Mouse (Mus musculus) kidney, adult 10 weeks (tissue): ENCODE results near the gene Lrrc28. TPM values are rescaled to one million over a fixed set of nuclear protein-coding genes. Genes with fewer than 3 reads are reported as not detected.

Experiments used
- polyA plus RNA-seq: library from polyadenylated mRNA; stranded (reverse); fragments of 350-450 nt; fragmentation: Illumina TruSeq; extraction: RNeasy Lipid Tissue Mini Kit (QIAGEN cat#74804); gene quantifications from one replicate; pipeline ENCODE4 v1.2.3, GENCODE M21; 2014; ENCODE audit warnings: low read depth, low replicate concordance

Lrrc28 gene
- polyA plus RNA-seq = 19.6 TPM

DNA sequence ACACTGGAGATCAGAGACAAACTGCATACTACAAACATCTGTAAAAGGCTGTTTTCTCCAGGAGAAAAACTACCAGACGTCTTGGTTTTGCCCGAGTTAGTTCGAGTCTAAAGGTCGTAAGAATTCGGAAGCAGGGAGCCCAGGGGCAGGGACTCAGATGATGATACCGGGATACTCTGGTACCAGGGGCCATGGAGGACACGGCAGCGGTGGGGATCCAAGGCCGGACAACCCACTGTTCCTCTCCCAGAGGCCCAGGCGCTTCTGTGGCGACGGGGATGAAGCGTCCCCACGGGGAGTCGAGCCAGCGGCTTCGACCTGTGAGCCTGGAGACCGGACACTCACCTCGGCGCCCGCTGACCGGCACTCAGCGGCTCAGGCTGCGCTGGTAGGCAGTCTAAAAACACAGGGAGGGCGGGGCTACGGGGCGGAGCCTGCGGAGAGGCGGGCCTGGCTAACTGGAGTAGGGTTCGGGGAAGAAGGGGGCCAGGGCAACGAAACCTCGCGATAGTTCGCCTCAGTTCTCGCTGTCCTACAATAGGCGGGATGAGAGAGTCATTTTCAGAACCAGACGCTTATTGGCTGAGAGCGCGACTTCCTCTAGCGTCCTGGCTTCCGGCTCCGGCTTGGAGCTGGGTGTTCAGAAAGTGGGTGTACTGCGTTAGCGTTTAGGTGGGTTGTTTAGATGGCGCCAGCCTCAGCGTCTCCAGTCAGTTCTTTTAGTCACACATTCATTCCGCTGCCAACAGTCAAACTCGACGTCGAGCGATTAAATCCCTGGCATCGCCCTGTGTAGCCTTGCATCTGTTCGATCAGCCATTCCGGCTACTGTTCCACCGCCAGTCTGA is at the start of gene Lrrc28:
Lrrc28 (minus strand) TSS at position 436 of the 848 bp plus-strand sequence.

DNA sequence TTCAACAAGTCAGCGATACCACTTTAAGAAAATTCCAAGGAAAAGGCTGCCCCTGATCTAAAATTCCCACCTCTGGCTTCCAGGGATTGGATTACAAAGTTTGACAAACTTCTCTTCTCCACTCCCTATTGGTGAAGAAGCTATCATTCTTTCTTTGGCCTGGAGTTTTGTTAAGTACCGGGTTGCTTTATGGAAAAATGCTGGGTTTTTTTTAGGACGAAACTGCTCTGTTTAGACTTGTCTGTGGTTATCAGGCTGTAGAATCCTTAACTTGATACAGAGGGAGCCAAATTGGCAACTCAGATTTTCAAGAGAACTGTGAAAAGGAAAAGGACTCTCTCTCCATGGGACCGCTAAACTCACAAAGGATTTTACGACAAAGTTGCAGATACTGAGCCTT is 2.2 kb upstream of the Lrrc28 start, which contains the start of gene Ttc23:
Ttc23 (plus strand) TSS at position 134 of the 400 bp plus-strand sequence.

Other genes starting within 250 kb of the Lrrc28 start
- 40.3 TPM for gene Ttc23, start 2.1 kb upstream of the Lrrc28 start, polyA plus RNA-seq
- gene Synm, start 114.5 kb upstream of the Lrrc28 start, polyA plus RNA-seq = 1.7 TPM